Mouse (Mus musculus): ENCODE measurements around the gene Sgcd.

Gene Sgcd

GRCm38 (mm10) chr11:47139271-47139670 is 849.5 kb downstream of the Sgcd start:
- no peak for DNase-seq (ENCODE audit: low spot score)

DNA sequence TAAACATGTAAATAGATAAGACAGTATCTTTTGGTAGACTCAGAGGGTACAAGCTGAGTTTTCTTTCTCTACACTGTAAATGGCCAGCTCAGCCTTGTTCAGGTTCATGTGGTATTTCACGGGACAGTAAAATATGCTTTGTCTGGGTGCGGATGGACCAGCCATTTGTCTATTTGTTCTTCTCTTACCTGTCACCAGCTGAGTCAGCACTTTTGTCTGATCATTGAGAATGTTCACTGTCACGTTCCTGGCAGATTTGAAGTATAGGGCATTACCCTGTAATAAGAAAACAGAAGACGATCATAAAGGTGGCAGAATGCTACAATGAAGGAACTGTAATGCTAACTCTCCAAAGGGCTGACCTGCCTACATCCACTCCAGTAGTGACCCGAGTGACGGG is 856.4 kb downstream of the Sgcd start:
- DNase-seq (ENCODE audit: low spot score) = no peak

- no peak for DNase-seq (ENCODE audit: low spot score)
Observed at GRCm38 (mm10) chr11:47130432-47130831, 858.3 kb downstream of the Sgcd start.

- DNase-seq (ENCODE audit: low spot score) = no peak
Observed at GRCm38 (mm10) chr11:47129992-47130391, 858.8 kb downstream of the Sgcd start.

DNA sequence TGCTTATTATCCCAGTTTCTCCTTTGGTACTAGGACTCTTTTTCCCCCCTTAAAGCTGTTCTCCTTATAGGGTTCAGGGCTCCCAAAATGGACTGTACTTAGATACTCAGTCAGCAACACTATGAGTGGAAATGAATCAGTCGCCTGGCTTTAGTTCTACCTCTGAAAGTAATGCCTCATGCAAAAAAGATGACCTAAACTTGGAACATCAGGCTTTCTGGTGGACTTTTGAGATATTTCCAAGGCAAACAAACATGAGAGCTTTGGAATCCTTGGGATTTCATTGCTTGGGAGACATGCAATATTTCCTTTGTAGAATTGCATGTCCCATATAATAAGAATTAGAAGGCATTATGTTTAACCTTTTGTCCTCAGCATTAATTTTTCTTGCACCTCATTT is 859.6 kb downstream of the Sgcd start:
- no peak for DNase-seq (ENCODE audit: low spot score)

- no peak for DNase-seq (ENCODE audit: low spot score)
Observed at GRCm38 (mm10) chr11:47128331-47128730, 860.4 kb downstream of the Sgcd start.

DNA sequence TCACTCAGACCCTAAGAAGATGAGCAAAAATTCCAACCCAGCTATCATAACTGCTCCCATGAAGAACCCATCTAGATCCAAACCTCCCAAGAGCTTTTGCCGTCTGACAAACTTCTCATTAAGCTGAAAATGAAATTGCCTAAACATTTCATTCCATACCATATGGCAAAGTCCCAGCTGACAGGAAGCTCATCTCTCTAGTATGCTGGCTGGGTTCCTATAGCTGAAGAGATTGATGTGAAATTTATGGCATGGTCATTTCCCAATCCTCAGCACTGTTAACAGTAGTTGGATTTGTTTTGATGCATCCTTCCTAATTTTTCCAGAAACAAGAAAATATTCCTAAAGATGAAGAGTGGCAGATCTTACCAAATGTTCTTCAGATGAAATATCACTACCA is 867.9 kb downstream of the Sgcd start:
- no peak for DNase-seq (ENCODE audit: low spot score)

- no peak for DNase-seq (ENCODE audit: low spot score)
Observed at GRCm38 (mm10) chr11:47117896-47118295, 870.9 kb downstream of the Sgcd start.

GRCm38 (mm10) chr11:47114366-47114765 is 874.4 kb downstream of the Sgcd start:
- no peak for DNase-seq (ENCODE audit: low spot score)

GRCm38 (mm10) chr11:47113081-47113480 is 875.7 kb downstream of the Sgcd start:
- no peak for DNase-seq (ENCODE audit: low spot score)

DNA sequence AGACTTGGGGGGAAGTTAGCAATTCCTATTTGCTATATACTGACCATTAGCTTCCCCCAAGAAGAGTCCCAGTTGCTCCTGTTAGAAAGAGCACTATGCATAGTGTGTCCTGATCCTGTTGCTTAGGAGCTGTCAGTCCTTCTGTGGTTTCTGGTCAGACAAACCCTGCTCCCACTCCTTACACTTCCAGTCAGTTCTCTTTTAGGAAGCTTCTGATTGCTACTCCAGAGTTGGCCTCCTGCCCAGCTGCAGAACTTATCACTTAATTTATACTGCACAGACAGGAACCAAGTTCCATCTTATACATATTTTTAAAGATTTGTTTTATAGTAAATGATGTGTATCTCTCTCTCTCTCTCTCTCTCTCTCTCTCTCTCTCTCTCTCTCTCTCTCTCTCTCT is 878.5 kb downstream of the Sgcd start:
- DNase-seq (ENCODE audit: low spot score) = no peak

DNA sequence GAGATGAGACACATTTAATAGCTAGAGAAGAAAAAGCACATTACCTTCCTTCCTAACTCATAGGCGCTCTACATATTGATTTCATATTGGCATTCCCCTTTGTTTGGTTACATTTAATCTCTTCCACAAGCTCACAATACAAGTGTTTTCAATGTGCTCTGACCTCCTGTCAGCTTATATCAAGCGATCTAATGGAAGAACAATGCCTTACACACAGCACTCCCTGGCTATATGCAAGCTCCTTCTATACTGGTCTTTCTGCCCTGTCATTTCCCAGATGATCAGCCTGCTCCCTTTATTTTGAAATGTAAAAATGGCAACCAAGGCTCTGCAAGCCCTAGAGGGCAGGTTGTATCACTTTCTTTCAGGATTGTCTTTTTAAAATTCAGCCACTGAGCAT is 881.1 kb downstream of the Sgcd start:
- no peak for DNase-seq (ENCODE audit: low spot score)

DNA sequence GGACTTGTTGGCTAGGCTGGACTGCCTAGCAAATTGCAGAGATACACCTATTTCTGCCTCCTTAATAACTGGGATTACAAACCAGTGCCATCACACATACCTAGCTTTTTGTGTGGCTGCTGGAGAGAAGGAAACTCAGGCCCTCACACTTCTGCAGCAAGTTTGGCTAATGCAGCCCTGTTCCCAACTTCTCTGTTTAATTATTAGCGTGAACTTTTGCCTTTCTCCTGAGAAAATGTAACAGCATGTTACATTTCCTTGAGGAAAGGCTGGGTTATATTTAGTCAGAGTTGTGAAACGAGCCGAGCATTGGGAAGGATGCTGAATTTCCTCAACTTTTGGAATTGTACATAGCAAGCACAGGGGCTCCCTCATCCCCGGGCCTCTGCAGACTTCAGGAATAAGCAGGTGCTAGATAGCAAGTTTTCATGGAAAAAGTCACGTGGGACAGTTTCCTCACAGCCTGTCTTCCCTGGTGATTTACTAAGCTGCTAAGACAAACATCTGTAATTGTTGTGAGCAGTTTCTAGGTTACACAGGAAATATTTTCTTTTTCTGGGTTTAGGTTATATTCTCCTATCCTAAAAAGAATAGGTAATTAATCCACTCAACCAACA is 895.4 kb downstream of the Sgcd start:
- DNase-seq (ENCODE audit: low spot score) = no peak

GRCm38 (mm10) chr11:47082517-47082916 is 906.3 kb downstream of the Sgcd start:
- DNase-seq (ENCODE audit: low spot score) = no peak

GRCm38 (mm10) chr11:47073538-47073937 is 915.2 kb downstream of the Sgcd start:
- DNase-seq (ENCODE audit: low spot score) = no peak

DNA sequence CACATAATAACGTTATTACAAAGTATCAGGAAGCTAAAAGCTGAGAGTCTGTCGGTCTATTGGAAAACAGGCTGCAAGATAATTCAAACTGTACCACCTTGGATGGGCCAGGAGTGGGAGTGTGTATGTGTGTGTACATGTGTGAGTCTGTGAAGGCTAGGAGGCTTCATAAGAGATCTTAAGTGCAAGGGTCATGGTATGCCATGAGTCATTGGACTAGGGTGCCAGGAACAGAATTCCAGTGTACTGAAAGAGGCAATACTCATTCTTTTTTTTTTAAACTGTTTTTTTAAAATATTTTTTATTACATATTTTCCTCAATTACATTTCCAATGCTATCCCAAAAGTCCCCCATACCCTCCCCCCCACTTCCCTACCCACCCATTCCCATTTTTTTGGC is 917.6 kb downstream of the Sgcd start:
- no peak for DNase-seq (ENCODE audit: low spot score)

GRCm38 (mm10) chr11:47069769-47070384 is 918.9 kb downstream of the Sgcd start:
- DNase-seq (ENCODE audit: low spot score) = no peak

GRCm38 (mm10) chr11:47063690-47064089 is 925.1 kb downstream of the Sgcd start:
- DNase-seq (ENCODE audit: low spot score) = no peak

- DNase-seq (ENCODE audit: low spot score) = no peak
Observed at GRCm38 (mm10) chr11:47050390-47050789, 938.4 kb downstream of the Sgcd start.

GRCm38 (mm10) chr11:47049756-47050155 is 939.0 kb downstream of the Sgcd start:
- DNase-seq (ENCODE audit: low spot score) = no peak

GRCm38 (mm10) chr11:47032318-47032717 is 956.5 kb downstream of the Sgcd start:
- DNase-seq (ENCODE audit: low spot score) = no peak

- DNase-seq (ENCODE audit: low spot score) = no peak
Observed at GRCm38 (mm10) chr11:47020874-47021273, 967.9 kb downstream of the Sgcd start.

DNA sequence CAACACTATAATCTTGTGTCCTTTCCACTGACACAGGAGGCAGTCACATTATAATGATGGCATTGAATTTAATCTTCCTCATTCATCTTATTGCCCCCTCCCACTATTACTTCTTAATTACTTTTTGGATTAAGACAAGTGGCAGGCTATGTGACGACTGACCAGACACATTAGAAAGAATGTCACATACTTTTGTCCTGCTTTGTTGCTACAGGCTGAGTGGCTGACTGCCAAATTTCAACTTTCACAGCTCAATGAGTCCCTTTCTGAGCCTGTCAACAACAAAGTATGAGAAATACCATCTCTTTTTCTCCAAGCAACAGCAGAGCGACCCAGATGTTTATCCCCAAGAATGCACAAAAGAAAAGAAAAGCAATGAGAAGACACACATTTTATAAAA is 970.6 kb downstream of the Sgcd start:
- no peak for DNase-seq (ENCODE audit: low spot score)

DNA sequence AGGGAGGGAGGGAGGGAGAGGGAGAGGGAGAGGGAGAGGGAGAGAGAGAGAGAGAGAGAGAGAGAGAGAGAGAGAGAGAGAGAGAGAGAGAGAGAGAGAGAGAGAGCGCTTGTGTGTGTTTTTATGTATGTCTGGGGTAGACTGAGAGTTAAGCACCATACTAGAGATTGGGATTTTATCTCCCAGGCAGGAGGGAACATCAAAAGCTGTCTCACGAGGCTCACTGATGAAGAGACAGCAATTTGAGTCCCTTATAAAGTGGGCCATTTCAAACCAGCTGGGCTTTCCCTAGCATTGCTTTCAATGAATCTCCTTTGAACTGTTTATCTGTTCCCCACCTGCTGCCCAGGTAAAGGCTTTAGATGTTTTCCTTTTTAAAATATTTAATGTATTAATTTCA is 973.1 kb downstream of the Sgcd start:
- DNase-seq (ENCODE audit: low spot score) = no peak

All from ovary, postnatal 14 days (tissue).